Mouse (Mus musculus) C2C12 (cell line): Measurements from ENCODE around the gene Dnm1. TPM values are rescaled to one million over a fixed set of nuclear protein-coding genes. Genes with fewer than 3 reads are reported as not detected.

Experiments
- H3K27me3 ChIP-seq: one replicate; pipeline ENCODE4 v1.6.1; 2011; ENCODE audit not compliant: control insufficient read depth, insufficient read depth, insufficient read length
- H3K36me3 ChIP-seq: one replicate; pipeline ENCODE4 v1.6.1; 2011; ENCODE audit not compliant: control insufficient read depth, insufficient read depth
- H3K4me3 ChIP-seq: one replicate; pipeline ENCODE4 v1.5.1; 2011; ENCODE audit warnings: mild to moderate bottlenecking, control low read depth; ENCODE audit not compliant: poor library complexity, insufficient read depth, severe bottlenecking
- H3K79me2 ChIP-seq: one replicate; pipeline ENCODE4 v1.6.1; 2011; ENCODE audit not compliant: control insufficient read depth, insufficient read depth
- H3K79me3 ChIP-seq: one replicate; pipeline ENCODE4 v1.6.1; 2011; ENCODE audit warnings: low read depth, control low read depth
- H3ac ChIP-seq: one replicate; pipeline ENCODE3; 2011; ENCODE audit warnings: low read depth; ENCODE audit not compliant: control insufficient read depth, insufficient read length
- CEBPB ChIP-seq: IDR thresholded peaks from one replicate; pipeline ENCODE4 v1.6.1; 2011; ENCODE audit warnings: low read depth, mild to moderate bottlenecking, control low read depth, moderate library complexity
- CTCF ChIP-seq: IDR thresholded peaks from one replicate; pipeline ENCODE4 v1.5.1; 2011; ENCODE audit not compliant: control insufficient read depth, insufficient read depth, insufficient read length
- FOSL1 ChIP-seq: IDR thresholded peaks from one replicate; pipeline ENCODE4 v1.8.0; 2011; ENCODE audit warnings: mild to moderate bottlenecking, low read length; ENCODE audit not compliant: poor library complexity, insufficient read depth, severe bottlenecking
- MAX ChIP-seq: IDR thresholded peaks from one replicate; pipeline ENCODE4 v1.6.1; 2011; ENCODE audit warnings: mild to moderate bottlenecking, control low read depth
- MYOD1 ChIP-seq: IDR thresholded peaks from one replicate; pipeline ENCODE4 v1.6.1; 2011; ENCODE audit warnings: low read depth; ENCODE audit not compliant: control insufficient read depth, insufficient read length
- MYOG ChIP-seq: IDR thresholded peaks from one replicate; pipeline ENCODE4 v1.6.1; 2011; ENCODE audit not compliant: control insufficient read depth, insufficient read length; ENCODE audit errors: extremely low read depth
- USF1 ChIP-seq: IDR thresholded peaks from one replicate; pipeline ENCODE4 v1.6.1; 2011; ENCODE audit warnings: low read depth, mild to moderate bottlenecking, control low read depth, moderate library complexity
- polyA plus RNA-seq: library from polyadenylated mRNA; unstranded; fragments of >200 nt; fragmentation: generic; extraction: Trizol; gene quantifications from one replicate; pipeline ENCODE4 v1.2.1, GENCODE M21; 2012; ENCODE audit warnings: missing spikeins

Dnm1 gene
- polyA plus RNA-seq, 1 experiment = 27.7 TPM

- Histone ChIP-seq H3K27me3 (no peaks in the 10 kb centered on the region), H3K79me3 (no peaks in the 10 kb centered on the region), H3K79me2 (no peaks in the 10 kb centered on the region), H3ac (no peak overlapping the region), H3K4me3 (no peak overlapping the region), H3K36me3 (no peaks in the 10 kb centered on the region)
- no peak for TF ChIP-seq MYOD1
- no peak for TF ChIP-seq CEBPB
- TF ChIP-seq USF1 = no peak
- TF ChIP-seq FOSL1 = no peak
- TF ChIP-seq CTCF = no peak
- no peak for TF ChIP-seq MAX
- no peak for TF ChIP-seq MYOG
These were observed 33.3 kb downstream of the Dnm1 start for GRCm38 (mm10) chr2:32319586-32320580.

DNA sequence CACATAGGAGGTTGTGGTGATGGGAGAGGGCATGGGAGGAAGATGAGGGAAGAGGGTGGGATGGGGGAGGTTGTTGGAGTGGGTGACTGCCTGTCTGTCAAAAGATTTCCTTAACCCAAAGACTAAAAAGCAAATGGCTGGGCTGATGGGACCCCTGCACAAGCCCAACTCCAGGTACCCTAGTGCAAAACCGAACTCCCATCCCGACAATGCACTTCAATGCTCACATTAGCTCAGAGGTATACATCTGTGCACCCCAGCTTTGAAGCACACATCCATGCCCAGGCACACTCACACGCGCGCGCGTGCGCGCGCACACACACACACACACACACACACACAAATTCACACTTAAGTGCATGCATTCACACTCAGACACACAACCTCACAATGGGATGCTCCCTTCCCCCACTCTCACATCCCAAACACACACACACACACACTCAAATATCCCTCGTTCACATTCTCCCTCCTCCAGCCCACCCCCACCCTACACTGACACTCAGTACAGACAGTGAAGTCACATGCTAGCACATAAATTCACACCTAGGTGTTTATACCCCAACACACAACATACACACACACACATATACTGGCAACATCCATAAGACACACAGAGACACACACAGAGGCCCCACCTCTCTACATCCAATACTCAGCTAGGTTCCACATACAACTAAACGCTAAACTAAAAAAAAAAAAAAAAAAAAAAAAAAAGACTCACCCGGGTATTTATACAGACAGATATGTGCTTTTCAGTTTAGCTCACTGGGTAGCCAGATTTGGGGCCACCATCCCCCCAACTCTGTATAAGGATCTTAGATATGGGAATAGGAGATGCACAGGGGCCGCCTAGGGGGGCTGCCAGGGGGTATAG lies 34.2 kb downstream of the Dnm1 start:
- no peak overlapping the region for H3ac ChIP-seq
- TF ChIP-seq MYOG (no peak), USF1 (no peak), FOSL1 (no peak), MYOD1 (no peak), MAX (no peak), CTCF (no peak), CEBPB (no peak)
- H3K4me3 ChIP-seq = peak overlapping the region; percentile 16
- no peaks in the 10 kb centered on the region for H3K79me3 ChIP-seq
- H3K79me2 ChIP-seq = no peaks in the 10 kb centered on the region
- H3K36me3 ChIP-seq = no peaks in the 10 kb centered on the region
- no peaks in the 10 kb centered on the region for H3K27me3 ChIP-seq

- Histone ChIP-seq H3ac (no peak overlapping the region), H3K4me3 (peak overlapping the region; percentile 16), H3K79me2 (no peaks in the 10 kb centered on the region), H3K27me3 (no peaks in the 10 kb centered on the region), H3K79me3 (no peaks in the 10 kb centered on the region), H3K36me3 (no peaks in the 10 kb centered on the region)
- no peak for TF ChIP-seq MAX
- TF ChIP-seq USF1 = no peak
- no peak for TF ChIP-seq CEBPB
These were observed 35.2 kb downstream of the Dnm1 start for GRCm38 (mm10) chr2:32317791-32318417.

- Histone ChIP-seq H3K79me2 (no peaks in the 10 kb centered on the region), H3K4me3 (no peak overlapping the region), H3ac (no peak overlapping the region), H3K36me3 (no peaks in the 10 kb centered on the region), H3K27me3 (no peaks in the 10 kb centered on the region), H3K79me3 (no peaks in the 10 kb centered on the region)
- TF ChIP-seq USF1 = no peak
- no peak for TF ChIP-seq CEBPB
- no peak for TF ChIP-seq MAX
- TF ChIP-seq MYOG = no peak
- no peak for TF ChIP-seq FOSL1
- TF ChIP-seq MYOD1 = no peak
- no peak for TF ChIP-seq CTCF
These were observed 36.1 kb downstream of the Dnm1 start for GRCm38 (mm10) chr2:32316887-32317656.

GRCm38 (mm10) chr2:32315751-32316150 lies 37.4 kb downstream of the Dnm1 start:
- no peak for TF ChIP-seq MYOG
- TF ChIP-seq CTCF = no peak
- no peak for TF ChIP-seq FOSL1
- no peak for TF ChIP-seq USF1
- no peak for TF ChIP-seq CEBPB
- no peak for TF ChIP-seq MYOD1
- TF ChIP-seq MAX = no peak
- Histone ChIP-seq H3ac (peak overlapping the region; percentile 19), H3K4me3 (no peak overlapping the region), H3K79me3 (no peaks in the 10 kb centered on the region), H3K27me3 (no peaks in the 10 kb centered on the region), H3K79me2 (no peaks in the 10 kb centered on the region), H3K36me3 (peaks cover 7% of the 10 kb centered on the region)
